Mouse (Mus musculus) E14TG2a.4 (cell line): Measurements from ENCODE around the gene Dgkd.

ENCODE experiments used
- CTCF ChIP-seq: conservative IDR thresholded peaks from 2 replicates; pipeline ENCODE4 v1.5.1; 2014; ENCODE audit warnings: low read length
- NANOG ChIP-seq: IDR thresholded peaks from 2 replicates; pipeline ENCODE4 v1.6.1; 2014; ENCODE audit warnings: borderline replicate concordance, low read length, mixed read lengths

GRCm38 (mm10) chr1:87880856-87881255, 27.8 kb downstream of the Dgkd start:
- TF ChIP-seq CTCF (no peak), NANOG (no peak)
